Mouse (Mus musculus) heart, embryonic 12.5 days (tissue): ENCODE results near the gene Spata33. TPM values are rescaled to one million over a fixed set of nuclear protein-coding genes. Genes with fewer than 3 reads are reported as not detected.
"Not testable (repeated sequence)": the region's sequence is repeated elsewhere in the genome, so short reads cannot be mapped to it uniquely, and the experiment has no call there.

Experiments used
- ATAC-seq: fragments of 200-750 bp; cut with Nextera tagmentation; 2 replicates; pipeline ENCODE4 v1.8.0; 2017; ENCODE audit warnings: moderate TSS enrichment, moderate library complexity; ENCODE audit not compliant: insufficient number of reproducible peaks, low FRiP score
- H3K27ac ChIP-seq: fragments of 300-500 bp; sonication (generic); 2 replicates; pipeline ENCODE4 v1.5.1; 2016; ENCODE audit warnings: mild to moderate bottlenecking, moderate library complexity; ENCODE audit not compliant: poor library complexity, severe bottlenecking
- H3K27me3 ChIP-seq: fragments of 300-500 bp; sonication (generic); replicated peaks from 2 replicates; pipeline ENCODE4 v1.6.1; 2016; ENCODE audit warnings: mild to moderate bottlenecking, moderate library complexity
- H3K36me3 ChIP-seq: fragments of 300-500 bp; sonication (generic); 2 replicates; pipeline ENCODE4 v1.6.1; 2016; ENCODE audit warnings: mild to moderate bottlenecking, moderate library complexity
- H3K4me1 ChIP-seq: fragments of 300-500 bp; sonication (generic); replicated peaks from 2 replicates; pipeline ENCODE4 v1.6.1; 2016; ENCODE audit warnings: mild to moderate bottlenecking
- H3K4me2 ChIP-seq: fragments of 300-500 bp; sonication (generic); 2 replicates; pipeline ENCODE4 v1.6.1; 2016; ENCODE audit warnings: mild to moderate bottlenecking, moderate library complexity
- H3K4me3 ChIP-seq: fragments of 300-500 bp; sonication (generic); 2 replicates; pipeline ENCODE4 v1.5.1; 2016; ENCODE audit warnings: mild to moderate bottlenecking
- H3K9ac ChIP-seq: fragments of 300-500 bp; sonication (generic); 2 replicates; pipeline ENCODE4 v1.6.1; 2016; ENCODE audit warnings: mild to moderate bottlenecking, moderate library complexity
- H3K9me3 ChIP-seq: fragments of 300-500 bp; sonication (generic); replicated peaks from 2 replicates; pipeline ENCODE4 v1.6.1; 2016; ENCODE audit warnings: mild to moderate bottlenecking, moderate library complexity
- WGBS: fragments of 180-500 bp; shearing (Covaris S2); methylation state at CpG from one replicate; pipeline ENCODE4 v1.1.7; 2016; 5-methylcytosine and 5-hydroxymethylcytosine counted together
- polyA plus RNA-seq: library from polyadenylated mRNA; unstranded; fragments of >200 nt; fragmentation: Nextera tagmentation; extraction: Ambion mirVana; gene quantifications from 2 replicates; pipeline ENCODE4 v1.2.1, GENCODE M21; 2016

The Spata33 gene
- polyA plus RNA-seq, 1 experiment from 2014 or later: 3.4 TPM

GRCm38 (mm10) chr8:123203571-123203970 is 9.1 kb upstream of the Spata33 start:
- no peak for ATAC-seq
- Histone ChIP-seq H3K4me2 (no peak overlapping the region), H3K27me3 (no peaks in the 10 kb centered on the region), H3K27ac (no peak overlapping the region), H3K4me3 (no peak overlapping the region), H3K9me3 (no peaks in the 10 kb centered on the region), H3K9ac (no peak overlapping the region), H3K36me3 (peaks cover 41% of the 10 kb centered on the region), H3K4me1 (no peaks in the 10 kb centered on the region)
- WGBS: 83% methylated on average over 3 of the region's 3 CpGs

- H3K27me3 ChIP-seq: no peaks in the 10 kb centered on the region
These were observed 756 bp upstream of the Spata33 start for GRCm38 (mm10) chr8:123211876-123212275.

GRCm38 (mm10) chr8:123213118-123213772 is 613 bp downstream of the Spata33 start:
- H3K27me3 ChIP-seq: no peaks in the 10 kb centered on the region
- H3K9ac ChIP-seq: peak overlapping the region; percentile 98
- no peak for ATAC-seq
- H3K4me1 ChIP-seq: peaks cover 24% of the 10 kb centered on the region
- peaks cover 24% of the 10 kb centered on the region for H3K36me3 ChIP-seq
- H3K4me3 ChIP-seq: peak overlapping the region; percentile 98
- peak overlapping the region; percentile 36; the same call in 1 of the 2 replicates for H3K27ac ChIP-seq
- WGBS: 20% methylated on average over 22 of the region's 22 CpGs
- peak overlapping the region; percentile 92 for H3K4me2 ChIP-seq
- no peaks in the 10 kb centered on the region for H3K9me3 ChIP-seq

More at GRCm38 (mm10) chr8:123211876-123212275, 756 bp upstream of the Spata33 start:
- Histone ChIP-seq H3K4me1 (peaks cover 24% of the 10 kb centered on the region), H3K27ac (no peak overlapping the region), H3K36me3 (peaks cover 37% of the 10 kb centered on the region), H3K9ac (peak overlapping the region; percentile 98), H3K4me3 (peak overlapping the region; percentile 98), H3K9me3 (no peaks in the 10 kb centered on the region), H3K4me2 (peak overlapping the region; percentile 92)
- 39% methylated on average over 10 of the region's 10 CpGs for WGBS
- no peak for ATAC-seq

- Histone ChIP-seq H3K4me2 (no peak overlapping the region), H3K9me3 (no peaks in the 10 kb centered on the region), H3K4me3 (no peak overlapping the region), H3K27me3 (0 out of 2 replicates have a peak, but pooled peaks cover 3% of the 10 kb centered on the region), H3K9ac (no peak overlapping the region), H3K36me3 (0 out of 2 replicates have a peak, but pooled peaks cover 2% of the 10 kb centered on the region), H3K4me1 (peaks cover 24% of the 10 kb centered on the region), H3K27ac (no peak overlapping the region)
- ATAC-seq: no peak
- WGBS: 31% methylated on average over 3 of the region's 3 CpGs
These were observed 2.8 kb downstream of the Spata33 start for GRCm38 (mm10) chr8:123215430-123215829.

- Histone ChIP-seq H3K4me2 (no peak overlapping the region), H3K9me3 (no peaks in the 10 kb centered on the region), H3K9ac (no peak overlapping the region), H3K4me3 (no peak overlapping the region), H3K27ac (no peak overlapping the region), H3K4me1 (peaks cover 11% of the 10 kb centered on the region), H3K27me3 (0 out of 2 replicates have a peak, but pooled peaks cover 3% of the 10 kb centered on the region), H3K36me3 (no peaks in the 10 kb centered on the region)
- 74% methylated on average over 1 of the region's 1 CpGs for WGBS
- ATAC-seq: no peak
These were observed 8.3 kb downstream of the Spata33 start for GRCm38 (mm10) chr8:123220917-123221316.

GRCm38 (mm10) chr8:123224278-123225266 is 11.9 kb downstream of the Spata33 start, which contains the start of gene Cdk10:
TSS of gene Cdk10 (plus strand) at chr8:123224842.
- H3K4me3 ChIP-seq: peak within 1 kb of the TSS; percentile 80
- H3K36me3 ChIP-seq: peaks cover 31% of the 10 kb centered on the region
- H3K4me1 ChIP-seq: peaks cover 11% of the 10 kb centered on the region
- peak; percentile 87 for ATAC-seq
- 0 out of 2 replicates have a peak, but pooled peaks cover 3% of the 10 kb centered on the region for H3K27me3 ChIP-seq
- H3K4me2 ChIP-seq: peak within 1 kb of the TSS; percentile 93
- 3% methylated on average over 59 of the region's 59 CpGs for WGBS
- peak within 1 kb of the TSS; percentile 97 for H3K9ac ChIP-seq
- no peaks in the 10 kb centered on the region for H3K9me3 ChIP-seq
- H3K27ac ChIP-seq: peak within 1 kb of the TSS; percentile 83

- whole genome bisulfite sequencing: 95% methylated on average over 1 of the region's 1 CpGs
- Histone ChIP-seq H3K4me1 (peaks cover 11% of the 10 kb centered on the region), H3K9me3 (no peaks in the 10 kb centered on the region), H3K4me3 (no peak overlapping the region), H3K4me2 (no peak overlapping the region), H3K27me3 (peaks cover 7% of the 10 kb centered on the region), H3K9ac (no peak overlapping the region), H3K36me3 (peaks cover 37% of the 10 kb centered on the region), H3K27ac (no peak overlapping the region)
- no peak for ATAC-seq
These were observed 15.8 kb downstream of the Spata33 start for GRCm38 (mm10) chr8:123228416-123228815.

- H3K9me3 ChIP-seq, H3K4me2 ChIP-seq: not testable (repeated sequence)
- 83% methylated on average over 11 of the region's 11 CpGs for WGBS
These were observed 17.7 kb downstream of the Spata33 start for GRCm38 (mm10) chr8:123230326-123230725.

GRCm38 (mm10) chr8:123231742-123232141 is 19.1 kb downstream of the Spata33 start:
- ATAC-seq: no peak
- Histone ChIP-seq H3K4me1 (peaks cover 14% of the 10 kb centered on the region), H3K9ac (no peak overlapping the region), H3K4me2 (no peak overlapping the region), H3K27ac (no peak overlapping the region), H3K36me3 (peaks cover 34% of the 10 kb centered on the region), H3K27me3 (peaks cover 29% of the 10 kb centered on the region), H3K9me3 (no peaks in the 10 kb centered on the region), H3K4me3 (no peak overlapping the region)
- 61% methylated on average over 5 of the region's 5 CpGs for WGBS

More at GRCm38 (mm10) chr8:123230326-123230725, 17.7 kb downstream of the Spata33 start:
- H3K27ac ChIP-seq, H3K4me3 ChIP-seq, H3K9ac ChIP-seq, ATAC-seq: not testable (repeated sequence)
- H3K27me3 ChIP-seq: peaks cover 26% of the 10 kb centered on the region
- peaks cover 37% of the 10 kb centered on the region for H3K36me3 ChIP-seq
- peaks cover 12% of the 10 kb centered on the region for H3K4me1 ChIP-seq

- 32% methylated on average over 7 of the region's 7 CpGs for WGBS
- Histone ChIP-seq H3K9me3 (no peaks in the 10 kb centered on the region), H3K9ac (no peak overlapping the region), H3K27ac (no peak overlapping the region), H3K4me3 (no peak overlapping the region), H3K4me2 (no peak overlapping the region), H3K4me1 (peaks cover 14% of the 10 kb centered on the region), H3K36me3 (peaks cover 27% of the 10 kb centered on the region), H3K27me3 (peaks cover 29% of the 10 kb centered on the region)
- no peak for ATAC-seq
These were observed 19.9 kb downstream of the Spata33 start for GRCm38 (mm10) chr8:123232553-123232952.

GRCm38 (mm10) chr8:123233300-123233699 is 20.7 kb downstream of the Spata33 start:
- 56% methylated on average over 13 of the region's 13 CpGs for WGBS
- no peak overlapping the region for H3K4me2 ChIP-seq
- H3K4me1 ChIP-seq: peaks cover 14% of the 10 kb centered on the region
- no peaks in the 10 kb centered on the region for H3K9me3 ChIP-seq
- peaks cover 29% of the 10 kb centered on the region for H3K27me3 ChIP-seq
- H3K4me3 ChIP-seq: no peak overlapping the region
- H3K9ac ChIP-seq: no peak overlapping the region
- no peak for ATAC-seq
- no peak overlapping the region for H3K27ac ChIP-seq
- H3K36me3 ChIP-seq: peaks cover 19% of the 10 kb centered on the region
